Comparison of ENCODE assay signal across 34 mouse cellular contexts in the genomic region with DNA sequence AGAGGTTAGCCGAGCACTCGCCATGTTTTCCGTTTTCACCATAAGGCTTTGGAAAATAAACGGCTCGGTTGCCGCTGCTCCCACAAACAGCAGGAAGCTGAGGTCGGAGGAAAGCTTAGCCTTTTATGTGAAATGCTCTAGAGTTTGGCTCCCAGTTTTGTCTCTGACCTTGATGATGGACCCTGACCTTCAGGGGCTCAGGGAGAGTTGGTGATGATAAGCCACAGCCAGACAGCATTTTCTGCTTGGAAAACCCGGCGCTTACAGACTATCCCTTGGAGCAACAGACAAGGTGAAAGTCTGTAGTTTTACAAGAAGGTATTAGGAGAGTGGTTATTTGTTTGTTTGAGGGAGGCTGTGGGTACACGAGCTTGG. TPM values are rescaled to one million over a fixed set of nuclear protein-coding genes. Genes with fewer than 3 reads are reported as not detected.
DNase-seq lines count a peak whose midpoint lies in the region; ATAC-seq and TF ChIP-seq lines count a peak whose summit lies in the region.
"Had no signal": no experiment of that assay in that cellular context is flagged by ENCODE, and none has a peak within 500 bp of the region (broad histone marks: within the 10 kb centered on the region; RNA-seq: fewer than 3 reads in every experiment).

No protein-coding gene starts in this region.

- no peak for TF ChIP-seq CTCF in kidney, adult 2 months (conservative IDR thresholded peaks at IDR 0.05; ENCODE audit: insufficient read depth, insufficient read length, low read depth, low read length)

- ATAC-seq in liver, embryonic 16.5 days (ENCODE audit: low read depth) = no peak
- ATAC-seq: hindbrain, postnatal 0 days; intestine, postnatal 0 days; Patski had no signal

- peaks cover 8% of the 10 kb centered on the region; the same call in 1 of the 2 replicates for H3K4me1 ChIP-seq in kidney, adult 2 months (ENCODE audit: control insufficient read depth, insufficient read depth, low read length)
- H3K4me1 ChIP-seq in liver, embryonic 16.5 days (ENCODE audit: control insufficient read depth, low read depth, low read length) = peaks cover 47% of the 10 kb centered on the region
- H3K4me1 ChIP-seq: midbrain, embryonic 12.5 days had no signal

- H3K4me2 ChIP-seq in liver, embryonic 16.5 days (ENCODE audit: low read depth, low read length) = no peak overlapping the region
- H3K4me2 ChIP-seq: embryonic facial prominence, embryonic 13.5 days; forebrain, embryonic 12.5 days; midbrain, embryonic 12.5 days; stomach, embryonic 15.5 days had no signal

- no peak overlapping the region for H3K27ac ChIP-seq in kidney, adult 2 months (ENCODE audit: insufficient read depth, low read depth, low read length)
- peak overlapping the region; percentile 4; the same call in 1 of the 2 replicates for H3K27ac ChIP-seq in liver, embryonic 16.5 days (ENCODE audit: low read length)
- H3K27ac ChIP-seq: embryonic facial prominence, embryonic 13.5 days; forebrain, embryonic 12.5 days; hindbrain, postnatal 0 days; kidney, postnatal 0 days; layer of hippocampus, adult 2 months; midbrain, embryonic 12.5 days; stomach, embryonic 15.5 days had no signal

- TF ChIP-seq POLR2A in kidney, adult 2 months (IDR thresholded peaks at IDR 0.05; ENCODE audit: low read depth, low read length) = no peak

- H3K9me3 ChIP-seq in liver, embryonic 16.5 days (replicated peaks; ENCODE audit: control insufficient read depth, low read length) = no peaks in the 10 kb centered on the region
- H3K9me3 ChIP-seq: embryonic facial prominence, embryonic 13.5 days; forebrain, embryonic 12.5 days; G1E; midbrain, embryonic 12.5 days; stomach, embryonic 15.5 days had no signal

- H3K36me3 ChIP-seq in kidney, adult 2 months (ENCODE audit: control insufficient read depth, insufficient read depth, low read length) = no peaks in the 10 kb centered on the region
- H3K36me3 ChIP-seq in liver, embryonic 16.5 days (ENCODE audit: control insufficient read depth, insufficient read depth) = no peaks in the 10 kb centered on the region
- H3K36me3 ChIP-seq: embryonic facial prominence, embryonic 13.5 days; forebrain, embryonic 12.5 days; G1E; midbrain, embryonic 12.5 days; stomach, embryonic 15.5 days had no signal

- 47% methylated on average over 10 of the region's 10 CpGs for WGBS in kidney, adult 2 months
- 65% methylated on average over 10 of the region's 10 CpGs for WGBS in liver, embryonic 16.5 days (ENCODE audit: insufficient replicate concordance)

- peak overlapping the region; percentile 1; the same call in 1 of the 2 replicates for H3K9ac ChIP-seq in liver, embryonic 16.5 days (ENCODE audit: low read depth, low read length)
- H3K9ac ChIP-seq: embryonic facial prominence, embryonic 13.5 days; forebrain, embryonic 12.5 days; midbrain, embryonic 12.5 days; stomach, embryonic 15.5 days had no signal

- peak; percentile 33 for DNase-seq in kidney, adult 2 months
- DNase-seq in kidney, adult 9 months = no peak
- DNase-seq in ovary, adult 18-20 months (ENCODE audit: low spot score) = peak; percentile 69
- no peak for DNase-seq in ovary, postnatal 14 days (ENCODE audit: low spot score)
- DNase-seq in adrenal gland, postnatal 14 days = peak; percentile 82
- DNase-seq in natural killer cell, adult 2 months (ENCODE audit: low spot score in 2 of 2) = no peak
- DNase-seq in right cerebral cortex, postnatal 14 days = no peak
- DNase-seq: B cell, adult 2 months; cerebellum, adult 2 months; cerebellum, postnatal 36 days; embryo, embryonic 11 days; layer of hippocampus, postnatal 36 days; right cerebral cortex, postnatal 4 days; thymus, adult 2 months had no signal

- no peak overlapping the region for H3K4me3 ChIP-seq in kidney, adult 2 months (ENCODE audit: insufficient read depth, low read depth, low read length)
- H3K4me3 ChIP-seq in liver, embryonic 16.5 days (ENCODE audit: low read depth, low read length) = no peak overlapping the region
- H3K4me3 ChIP-seq: embryonic facial prominence, embryonic 13.5 days; erythroblast, embryonic 14.5 days; forebrain, embryonic 12.5 days; layer of hippocampus, adult 2 months; midbrain, embryonic 12.5 days; stomach, embryonic 15.5 days had no signal

- H3K27me3 ChIP-seq in kidney, adult 2 months (replicated peaks; ENCODE audit: control insufficient read depth, insufficient read depth, low read length) = no peaks in the 10 kb centered on the region
- H3K27me3 ChIP-seq in liver, embryonic 16.5 days (ENCODE audit: control insufficient read depth, insufficient read depth, low read depth, low read length) = no peaks in the 10 kb centered on the region
- H3K27me3 ChIP-seq: Patski had no signal

RNA-seq across cellular contexts. Expression of a gene that starts 15.1 kb away (rescaled TPM):
- 54.5 and 57.1 TPM in 2 replicates for polyA plus RNA-seq in kidney, adult 2 months (2012; rRNA removed)
- 83.9 and 86.1 TPM in 2 replicates for total RNA-seq in adrenal gland, postnatal 14 days (2021)
- polyA plus RNA-seq in liver, embryonic 16.5 days (2015; fragmentation: Nextera tagmentation; extraction: Ambion mirVana) = 92.9 and 95.8 TPM in 2 replicates

RNA-seq across cellular contexts. Expression of a gene that starts 34.0 kb away (rescaled TPM):
- polyA plus RNA-seq in kidney, adult 2 months (2012; rRNA removed) = not detected in 2 replicates
- 0.59 TPM in 1 of 2 replicates, not detected in the other for total RNA-seq in adrenal gland, postnatal 14 days (2021)
- not detected in 2 replicates for polyA plus RNA-seq in liver, embryonic 16.5 days (2015; fragmentation: Nextera tagmentation; extraction: Ambion mirVana)
- total RNA-seq: CH12.LX; gastrocnemius, adult 18-20 months; gastrocnemius, postnatal 36 days; hindbrain, postnatal 0 days; layer of hippocampus, adult 2 months; layer of hippocampus, postnatal 36 days; left cerebral cortex, postnatal 10 days; neutrophil, adult 5-6 weeks had no signal
- polyA plus RNA-seq: cerebellum, adult 2 months; embryonic facial prominence, embryonic 13.5 days; erythroblast, embryonic 14.5 days; forebrain, embryonic 12.5 days; G1E; heart, embryonic 16.5 days; hindbrain, embryonic 11.5 days; hindbrain, postnatal 0 days; intestine, postnatal 0 days; kidney, postnatal 0 days; limb, embryonic 11.5 days; midbrain, embryonic 12.5 days; stomach, embryonic 15.5 days; thymus, adult 2 months had no signal

RNA-seq across cellular contexts. Expression of a gene that starts 48.5 kb away (rescaled TPM):
- 65.8 and 66.0 TPM in 2 replicates for polyA plus RNA-seq in kidney, adult 2 months (2012; rRNA removed)
- total RNA-seq in adrenal gland, postnatal 14 days (2021) = 105 and 106 TPM in 2 replicates
- polyA plus RNA-seq in liver, embryonic 16.5 days (2015; fragmentation: Nextera tagmentation; extraction: Ambion mirVana) = 32.3 and 33.6 TPM in 2 replicates

Comparison
In these comparisons a context has a peak if more than half of its experiments do, and no peak if none do; other contexts are left out.
1. DNase-seq: peak in kidney, adult 2 months (single experiment), ovary, adult 18-20 months (single experiment) and adrenal gland, postnatal 14 days (single experiment); none in kidney, adult 9 months (single experiment), ovary, postnatal 14 days (single experiment), natural killer cell, adult 2 months (0 of 2) and right cerebral cortex, postnatal 14 days (single experiment).